Mouse (Mus musculus) intestine, embryonic 16.5 days (tissue): ENCODE measurements around the gene Sntb2. TPM values are rescaled to one million over a fixed set of nuclear protein-coding genes. Genes with fewer than 3 reads are reported as not detected.
A peak's percentile ranks its signal among the peaks of the same experiment; 100 is the strongest.
"Not testable (repeated sequence)": the region's sequence is repeated elsewhere in the genome, so short reads cannot be mapped to it uniquely, and the experiment has no call there.

ENCODE experiments used
- ATAC-seq: fragments of 200-750 bp; cut with Nextera tagmentation; 2 replicates; pipeline ENCODE4 v1.8.0; 2017; ENCODE audit warnings: moderate TSS enrichment, moderate library complexity
- H3K27ac ChIP-seq: fragments of 300-500 bp; sonication (generic); 2 replicates; pipeline ENCODE4 v1.5.1; 2014; ENCODE audit warnings: mild to moderate bottlenecking, low read length
- H3K27me3 ChIP-seq: fragments of 300-500 bp; sonication (generic); replicated peaks from 2 replicates; pipeline ENCODE4 v1.6.1; 2014; ENCODE audit warnings: low read length, control low read depth, mixed read lengths; ENCODE audit not compliant: control insufficient read depth, insufficient read depth
- H3K36me3 ChIP-seq: fragments of 300-500 bp; sonication (generic); 2 replicates; pipeline ENCODE4 v1.6.1; 2014; ENCODE audit warnings: low read length, control low read depth; ENCODE audit not compliant: control insufficient read depth, insufficient read depth
- H3K4me1 ChIP-seq: fragments of 300-500 bp; sonication (generic); 2 replicates; pipeline ENCODE4 v1.6.1; 2014; ENCODE audit warnings: low read length, control low read depth, mixed read lengths; ENCODE audit not compliant: control insufficient read depth, insufficient read depth
- H3K4me2 ChIP-seq: fragments of 300-500 bp; sonication (generic); 2 replicates; pipeline ENCODE4 v1.6.1; 2014; ENCODE audit warnings: low read depth, low read length, control low read depth
- H3K4me3 ChIP-seq: fragments of 300-500 bp; sonication (generic); 2 replicates; pipeline ENCODE4 v1.5.1; 2014; ENCODE audit warnings: mild to moderate bottlenecking, low read length
- H3K9ac ChIP-seq: fragments of 300-500 bp; sonication (generic); 2 replicates; pipeline ENCODE4 v1.6.1; 2014; ENCODE audit warnings: low read depth, low read length
- H3K9me3 ChIP-seq: fragments of 300-500 bp; sonication (generic); 2 replicates; pipeline ENCODE4 v1.6.1; 2016; ENCODE audit warnings: low read length, control low read depth; ENCODE audit not compliant: control insufficient read depth
- WGBS: fragments of 180-500 bp; shearing (Covaris S2); extraction: QIAGEN DNeasy Blood & Tissue Kit; methylation state at CpG from one replicate; pipeline ENCODE4 v1.1.7; 2014; 5-methylcytosine and 5-hydroxymethylcytosine counted together
- polyA plus RNA-seq: library from polyadenylated mRNA; unstranded; fragments of >200 nt; fragmentation: Nextera tagmentation; extraction: Ambion mirVana; gene quantifications from 2 replicates; pipeline ENCODE4 v1.2.1, GENCODE M21; 2015

Sntb2 gene
- polyA plus RNA-seq, 1 experiment from 2014 or later, result 8.5 TPM

DNA sequence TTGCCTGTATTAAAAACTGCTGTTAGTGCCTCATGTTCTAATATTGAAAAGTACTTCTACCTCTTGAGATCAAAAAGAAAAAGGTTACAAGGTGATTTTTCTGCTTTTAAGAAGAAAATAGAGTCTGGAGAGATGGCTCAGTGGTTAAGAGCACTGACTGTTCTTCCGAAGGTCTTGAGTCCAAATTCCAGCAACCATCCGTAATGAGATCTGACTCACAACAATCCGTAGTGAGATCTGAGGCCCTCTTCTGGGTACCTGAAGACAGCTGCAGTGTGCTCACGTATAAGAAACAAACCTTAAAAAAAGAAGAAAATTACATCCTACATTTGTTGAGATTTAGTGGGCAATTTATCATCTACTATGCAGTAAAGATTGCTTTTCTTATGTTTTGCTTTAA, 40.9 kb downstream of the Sntb2 start:
- Histone ChIP-seq H3K9me3 (no peaks in the 10 kb centered on the region), H3K4me1 (peaks cover 3% of the 10 kb centered on the region; the same call in 1 of the 2 replicates), H3K36me3 (no peaks in the 10 kb centered on the region), H3K4me3 (no peak overlapping the region), H3K27me3 (no peaks in the 10 kb centered on the region), H3K4me2 (no peak overlapping the region), H3K27ac (no peak overlapping the region), H3K9ac (no peak overlapping the region)
- 70% methylated on average over 4 of the region's 4 CpGs for whole genome bisulfite sequencing
- ATAC-seq, result 0 out of 2 replicates have a peak, but pooled peaks have one; percentile 44

DNA sequence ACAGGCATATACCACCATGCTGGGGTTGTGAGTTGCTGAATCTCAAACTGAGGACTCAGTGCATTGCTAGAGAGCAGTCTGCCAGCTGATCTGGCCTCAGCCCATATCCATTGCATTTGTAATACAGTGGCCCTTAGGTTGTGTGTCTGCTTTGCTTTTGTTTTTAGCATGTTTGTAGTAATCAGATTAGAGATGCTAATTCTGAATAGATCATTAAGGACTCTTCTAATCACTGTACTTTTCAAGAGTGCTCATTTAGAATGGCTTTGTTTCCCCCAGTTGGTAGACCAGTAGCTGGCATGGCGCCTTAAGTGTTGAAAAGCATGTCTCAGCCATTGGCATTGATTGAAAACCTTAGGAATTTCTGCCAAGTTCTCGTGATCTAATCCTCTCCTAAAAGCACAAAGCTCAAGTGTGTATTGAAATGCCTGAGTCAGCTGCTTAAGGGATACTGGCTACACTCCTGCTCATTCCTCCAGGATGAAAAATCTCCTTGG, 43.3 kb downstream of the Sntb2 start:
- H3K27ac ChIP-seq, result no peak overlapping the region
- ATAC-seq, result no peak

DNA sequence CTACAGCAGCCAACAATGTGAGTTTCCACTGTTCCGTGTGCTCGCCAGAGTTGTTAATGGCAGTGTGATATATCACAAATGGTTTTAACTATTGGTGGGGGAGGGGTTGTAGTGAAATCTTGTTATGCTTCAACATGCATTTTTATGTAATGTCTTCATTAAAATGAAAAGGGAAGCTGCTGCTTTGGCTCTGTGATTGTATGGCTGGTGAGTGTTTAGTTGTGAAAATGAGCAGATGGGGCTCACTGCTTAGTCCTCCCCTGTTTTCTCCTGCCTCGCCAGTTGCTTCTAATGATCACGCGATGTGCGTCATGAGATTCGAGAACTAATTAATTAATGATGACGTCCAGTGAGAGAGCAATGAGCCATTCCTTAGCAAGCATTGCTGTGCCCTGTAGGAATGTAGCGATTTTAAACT, 49.9 kb downstream of the Sntb2 start:
- Histone ChIP-seq H3K9me3 (no peaks in the 10 kb centered on the region), H3K4me2 (no peak overlapping the region), H3K27me3 (no peaks in the 10 kb centered on the region), H3K27ac (no peak overlapping the region), H3K4me1 (no peaks in the 10 kb centered on the region), H3K4me3 (no peak overlapping the region), H3K9ac (no peak overlapping the region), H3K36me3 (no peaks in the 10 kb centered on the region)
- no peak for ATAC-seq
- WGBS, result 74% methylated on average over 9 of the region's 9 CpGs

More for the DNA sequence above, 43.3 kb downstream of the Sntb2 start:
- Histone ChIP-seq H3K4me2 (no peak overlapping the region), H3K4me3 (no peak overlapping the region), H3K27me3 (no peaks in the 10 kb centered on the region), H3K4me1 (no peaks in the 10 kb centered on the region), H3K9me3 (no peaks in the 10 kb centered on the region), H3K36me3 (no peaks in the 10 kb centered on the region), H3K9ac (no peak overlapping the region)
- 48% methylated on average over 2 of the region's 2 CpGs for WGBS

DNA sequence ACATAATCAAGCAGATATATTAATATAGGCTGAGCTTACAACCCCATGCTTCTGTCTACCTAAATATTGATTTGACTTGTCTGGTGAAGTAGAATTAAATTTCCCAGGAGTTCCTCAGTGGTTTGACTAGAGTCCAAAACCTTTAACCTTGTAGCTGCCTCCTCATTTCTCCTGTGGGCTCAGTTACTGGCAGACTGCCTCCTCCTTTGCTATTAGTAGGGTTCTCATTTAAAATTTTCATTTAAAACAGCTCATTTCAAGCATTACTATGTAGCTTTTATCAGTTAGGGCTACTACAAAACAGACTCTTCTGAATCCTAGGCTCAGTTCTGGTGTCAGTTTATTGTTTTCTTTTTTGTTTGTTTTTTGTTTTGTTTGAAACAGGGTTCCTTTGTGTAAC, 50.4 kb downstream of the Sntb2 start:
- Histone ChIP-seq H3K4me1 (no peaks in the 10 kb centered on the region), H3K27ac (no peak overlapping the region), H3K4me2 (no peak overlapping the region), H3K27me3 (no peaks in the 10 kb centered on the region), H3K9me3 (no peaks in the 10 kb centered on the region), H3K4me3 (no peak overlapping the region), H3K36me3 (no peaks in the 10 kb centered on the region), H3K9ac (no peak overlapping the region)
- ATAC-seq, result no peak

DNA sequence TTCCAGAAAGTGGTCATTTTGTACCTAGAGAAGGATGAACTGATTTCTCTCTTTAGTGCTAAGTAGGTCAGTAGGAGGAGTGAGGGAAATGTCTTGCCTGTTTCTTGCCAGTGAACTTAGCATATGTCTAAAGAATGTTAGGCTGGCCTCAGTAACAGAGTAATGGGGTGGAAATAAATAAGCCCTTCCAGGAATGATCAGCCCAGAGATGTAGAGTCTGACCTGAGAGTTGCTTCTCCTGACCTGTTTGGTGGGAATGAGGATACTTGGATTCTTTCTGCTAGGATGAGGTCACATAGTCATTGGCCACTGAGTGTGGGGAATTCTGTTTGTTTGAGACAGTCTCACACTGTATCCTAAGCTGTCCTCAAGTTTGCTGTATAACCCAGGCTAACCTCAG, 52.0 kb downstream of the Sntb2 start:
- no peak overlapping the region for H3K27ac ChIP-seq
- ATAC-seq, result no peak
- H3K9me3 ChIP-seq, result no peaks in the 10 kb centered on the region
- no peak overlapping the region for H3K4me2 ChIP-seq
- H3K36me3 ChIP-seq, result no peaks in the 10 kb centered on the region
- no peak overlapping the region for H3K9ac ChIP-seq
- H3K4me3 ChIP-seq, result no peak overlapping the region
- no peaks in the 10 kb centered on the region for H3K27me3 ChIP-seq
- no peaks in the 10 kb centered on the region for H3K4me1 ChIP-seq

DNA sequence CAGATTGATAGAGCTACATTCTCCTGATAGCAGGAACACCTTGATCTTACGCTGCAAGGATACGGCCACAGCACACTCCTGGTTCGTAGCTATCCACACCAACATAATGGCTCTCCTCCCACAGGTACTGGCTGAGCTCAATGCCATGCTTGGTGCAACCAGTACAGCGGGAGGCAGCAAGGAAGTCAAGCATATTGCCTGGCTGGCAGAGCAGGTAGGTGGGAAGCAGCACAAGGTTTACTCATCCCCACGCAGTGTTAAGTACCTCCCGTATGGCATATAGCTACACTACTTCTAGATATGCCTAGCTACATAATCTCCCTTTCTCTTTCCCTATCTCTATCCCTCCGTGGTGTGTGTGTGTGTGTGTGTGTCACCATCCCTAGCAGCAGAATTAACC, 55.8 kb downstream of the Sntb2 start:
- Histone ChIP-seq H3K4me2 (no peak overlapping the region), H3K27me3 (no peaks in the 10 kb centered on the region), H3K27ac (no peak overlapping the region), H3K4me1 (no peaks in the 10 kb centered on the region), H3K9ac (no peak overlapping the region), H3K9me3 (no peaks in the 10 kb centered on the region), H3K36me3 (no peaks in the 10 kb centered on the region), H3K4me3 (no peak overlapping the region)
- WGBS, result 91% methylated on average over 7 of the region's 7 CpGs
- no peak for ATAC-seq

DNA sequence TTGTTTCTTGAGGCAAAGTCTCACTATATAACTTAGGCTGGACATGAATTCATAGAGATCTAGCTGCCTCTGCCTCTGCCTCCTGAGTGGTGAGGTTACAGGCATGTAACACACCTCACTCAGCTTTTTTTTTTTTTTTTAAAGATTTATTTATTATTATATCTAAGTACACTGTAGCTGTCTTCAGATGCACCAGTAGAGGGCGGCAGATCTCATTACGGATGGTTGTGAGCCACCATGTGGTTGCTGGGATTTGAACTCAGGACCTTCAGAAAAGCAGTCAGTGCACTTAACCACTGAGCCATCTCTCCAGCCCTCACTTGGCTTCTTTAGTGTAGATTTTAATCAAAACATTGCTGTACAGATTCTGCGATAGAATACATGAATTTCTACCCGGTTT, 60.8 kb downstream of the Sntb2 start:
- WGBS, result 83% methylated on average over 4 of the region's 4 CpGs
- not testable (repeated sequence) for H3K4me3 ChIP-seq, H3K27ac ChIP-seq, H3K4me2 ChIP-seq, H3K36me3 ChIP-seq, H3K9ac ChIP-seq, H3K9me3 ChIP-seq, ATAC-seq, H3K4me1 ChIP-seq, H3K27me3 ChIP-seq

DNA sequence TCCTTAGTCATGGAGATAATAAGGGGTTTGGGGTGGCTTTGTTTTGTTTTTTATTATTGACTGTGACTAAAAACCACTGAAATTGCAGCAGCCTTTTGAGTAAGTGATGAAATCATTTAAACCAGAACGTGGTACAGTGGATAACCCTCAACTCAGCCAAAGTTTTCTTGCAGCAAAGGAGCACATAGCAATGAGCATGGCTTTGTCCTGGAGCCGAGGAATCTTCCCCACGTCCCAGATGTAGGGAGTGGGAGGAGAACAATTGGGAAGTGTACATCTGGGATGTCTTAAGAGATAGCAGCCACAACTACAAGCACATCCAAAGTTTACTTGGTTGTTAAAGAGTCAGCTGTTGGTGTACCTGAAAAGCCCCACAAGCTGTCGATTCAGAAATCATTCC, 61.9 kb downstream of the Sntb2 start:
- Histone ChIP-seq H3K4me3 (no peak overlapping the region), H3K27me3 (no peaks in the 10 kb centered on the region), H3K9me3 (no peaks in the 10 kb centered on the region), H3K27ac (no peak overlapping the region), H3K9ac (no peak overlapping the region), H3K4me2 (no peak overlapping the region), H3K36me3 (0 out of 2 replicates have a peak, but pooled peaks cover 3% of the 10 kb centered on the region), H3K4me1 (no peaks in the 10 kb centered on the region)
- WGBS, result 86% methylated on average over 4 of the region's 4 CpGs
- no peak for ATAC-seq

DNA sequence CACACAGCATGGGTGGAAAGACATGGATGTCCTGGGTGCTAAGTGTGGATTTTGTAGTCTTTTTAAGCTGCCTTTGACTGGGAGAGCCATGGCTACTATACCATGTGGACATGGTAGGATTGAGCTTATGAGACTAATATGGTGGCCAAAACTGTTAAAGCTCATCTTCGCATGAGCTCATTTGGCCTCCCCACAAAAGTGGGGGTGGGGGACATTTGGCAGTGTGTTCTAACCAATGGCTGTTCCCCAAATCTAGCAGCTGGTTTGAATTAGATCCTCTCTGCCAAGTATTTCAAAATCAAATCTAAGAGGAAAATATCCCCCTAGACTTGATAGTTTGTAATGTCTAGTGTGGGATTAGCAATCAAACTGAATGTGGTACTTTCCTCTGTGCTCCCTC, 63.5 kb downstream of the Sntb2 start:
- no peak for ATAC-seq

DNA sequence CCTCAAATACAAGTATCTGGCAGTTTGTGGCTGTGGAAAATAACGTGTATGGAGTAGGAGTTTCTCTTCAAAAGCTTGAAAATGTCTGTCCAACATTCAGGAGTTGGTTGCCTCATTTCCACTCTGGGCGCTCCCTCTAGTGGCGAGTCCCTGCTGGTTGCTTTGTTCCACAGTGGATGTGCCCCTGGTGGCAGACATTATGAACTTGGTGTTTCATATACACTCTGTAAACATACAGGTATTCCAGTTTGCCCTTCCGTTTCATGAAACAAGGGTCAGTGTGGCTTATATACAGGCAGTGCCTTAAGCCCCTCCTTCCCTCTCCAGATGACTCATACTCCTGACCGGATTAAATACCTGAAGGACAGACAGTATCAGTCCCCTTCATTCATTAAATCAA, 67.0 kb downstream of the Sntb2 start:
- no peaks in the 10 kb centered on the region for H3K4me1 ChIP-seq
- no peaks in the 10 kb centered on the region for H3K27me3 ChIP-seq
- H3K9ac ChIP-seq, result no peak overlapping the region
- no peak overlapping the region for H3K27ac ChIP-seq
- no peak overlapping the region for H3K4me2 ChIP-seq
- 27% methylated on average over 5 of the region's 5 CpGs for WGBS
- no peaks in the 10 kb centered on the region for H3K9me3 ChIP-seq
- ATAC-seq, result peak; percentile 85
- no peaks in the 10 kb centered on the region for H3K36me3 ChIP-seq
- H3K4me3 ChIP-seq, result no peak overlapping the region

More for the DNA sequence above, 63.5 kb downstream of the Sntb2 start:
- H3K36me3 ChIP-seq, result 0 out of 2 replicates have a peak, but pooled peaks cover 3% of the 10 kb centered on the region
- no peak overlapping the region for H3K4me3 ChIP-seq
- H3K9ac ChIP-seq, result no peak overlapping the region
- H3K27me3 ChIP-seq, result no peaks in the 10 kb centered on the region
- H3K27ac ChIP-seq, result no peak overlapping the region
- no peak overlapping the region for H3K4me2 ChIP-seq
- no peaks in the 10 kb centered on the region for H3K4me1 ChIP-seq
- WGBS, result 62% methylated on average over 1 of the region's 1 CpGs
- no peaks in the 10 kb centered on the region for H3K9me3 ChIP-seq
